Mouse (Mus musculus): Measurements from ENCODE around the gene Arpc3.

- TF ChIP-seq POLR2A (IDR thresholded peaks at IDR 0.05; ENCODE audit: extremely low read depth, insufficient read depth, low read length) (no peak), CTCF (IDR thresholded peaks at IDR 0.05; ENCODE audit: extremely low read depth, insufficient read depth, low read length) (no peak)
These were observed 20.0 kb upstream of the Arpc3 start, which contains the start of gene Gpn3 for GRCm38 (mm10) chr5:122371591-122372191.

Data from cortical plate, adult 2 months (tissue).